Mouse (Mus musculus) liver, adult (tissue): Measurements from ENCODE around the gene Ppp6r3.

Source experiments
- GATA4 ChIP-seq: IDR thresholded peaks from 2 replicates; pipeline ENCODE4 v1.6.1; 2014; ENCODE audit warnings: mild to moderate bottlenecking, low read length; ENCODE audit not compliant: insufficient replicate concordance

Gene Ppp6r3

GRCm38 (mm10) chr19:3459986-3460385, 115.6 kb downstream of the Ppp6r3 start:
- no peak for TF ChIP-seq GATA4

DNA sequence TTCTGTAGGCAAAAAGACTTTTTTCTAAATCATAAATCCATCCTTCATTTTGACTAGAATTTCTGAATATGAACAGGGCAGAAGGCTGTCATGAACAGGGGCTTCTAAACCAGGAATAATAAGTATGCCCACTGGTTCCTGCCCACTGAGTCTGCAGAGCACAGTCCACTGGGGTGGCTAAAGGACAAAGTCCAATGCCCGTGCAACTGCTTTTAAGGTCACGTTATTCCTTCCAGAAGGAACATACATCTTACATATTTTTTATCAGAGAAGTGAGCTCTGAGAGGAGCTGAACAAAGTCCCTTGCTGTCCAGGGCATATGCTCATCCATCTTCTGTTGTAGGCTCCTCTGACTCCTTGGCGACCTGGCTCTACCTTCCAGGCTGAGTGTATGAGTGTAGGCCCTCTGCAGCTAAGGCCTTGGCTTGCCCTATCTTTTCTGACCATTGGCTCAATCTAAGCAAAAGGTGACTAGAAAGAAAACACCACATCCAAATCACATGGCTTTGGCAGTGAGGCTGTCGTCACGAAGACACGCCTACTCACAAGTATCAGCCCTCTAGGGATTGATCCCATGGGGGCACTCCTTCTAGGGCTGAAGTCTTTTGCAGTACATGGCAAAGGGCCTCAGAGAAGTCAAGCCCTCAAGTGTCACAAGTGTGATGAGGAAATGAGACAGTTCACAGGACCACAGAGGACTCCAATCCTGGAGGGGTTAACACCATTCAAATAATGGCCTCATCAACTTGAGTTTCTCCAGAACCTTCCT, 117.0 kb downstream of the Ppp6r3 start:
- no peak for TF ChIP-seq GATA4

GRCm38 (mm10) chr19:3457700-3458099, 117.8 kb downstream of the Ppp6r3 start:
- no peak for TF ChIP-seq GATA4

GRCm38 (mm10) chr19:3451649-3452048, 123.9 kb downstream of the Ppp6r3 start:
- TF ChIP-seq GATA4, result no peak

DNA sequence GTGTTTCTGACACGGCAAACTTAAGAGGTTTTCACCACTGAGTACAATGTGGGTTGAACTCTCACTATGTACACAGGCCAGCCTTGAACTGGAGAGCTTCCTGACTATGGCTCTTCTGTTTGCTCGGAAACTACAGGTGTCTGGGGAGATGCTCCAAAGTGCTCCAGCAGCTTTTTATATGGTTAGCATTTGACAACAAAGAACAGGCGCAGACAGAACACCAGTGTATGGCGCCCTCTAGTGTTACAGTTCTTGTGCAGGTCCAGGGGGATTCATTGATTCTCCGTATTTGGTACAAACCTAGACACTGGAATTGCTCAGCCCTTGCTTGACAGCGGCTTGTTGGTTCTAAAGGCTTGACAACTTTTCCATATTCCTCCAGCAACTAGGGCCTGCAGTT, 124.4 kb downstream of the Ppp6r3 start:
- no peak for TF ChIP-seq GATA4

- TF ChIP-seq GATA4, result no peak
Observed at GRCm38 (mm10) chr19:3450714-3451113, 124.8 kb downstream of the Ppp6r3 start.

- TF ChIP-seq GATA4, result no peak
Observed at GRCm38 (mm10) chr19:3449248-3449647, 126.3 kb downstream of the Ppp6r3 start.

- no peak for TF ChIP-seq GATA4
Observed at GRCm38 (mm10) chr19:3447348-3447747, 128.2 kb downstream of the Ppp6r3 start.

- TF ChIP-seq GATA4, result no peak
Observed at GRCm38 (mm10) chr19:3441092-3441491, 134.5 kb downstream of the Ppp6r3 start.

DNA sequence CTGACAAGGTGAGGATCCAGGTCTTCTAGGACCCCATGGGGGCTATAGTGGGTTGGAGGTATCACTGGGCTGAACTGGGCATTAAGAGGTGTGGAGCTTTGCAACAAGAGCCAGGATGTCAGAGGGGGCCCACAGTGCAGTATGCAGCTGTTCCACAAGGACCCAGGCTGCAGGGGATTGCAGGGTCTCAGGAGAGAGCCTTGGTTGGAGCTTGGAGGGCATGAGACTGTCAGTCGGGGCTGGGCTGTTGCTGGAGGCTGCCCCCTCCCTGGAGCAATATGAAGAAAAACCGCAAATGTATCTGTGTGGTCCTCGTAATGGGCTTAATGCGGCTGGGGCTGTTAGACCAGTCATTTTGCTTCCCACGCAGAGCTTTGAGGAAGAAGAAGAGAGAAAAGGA, 134.9 kb downstream of the Ppp6r3 start:
- no peak for TF ChIP-seq GATA4

- no peak for TF ChIP-seq GATA4
Observed at GRCm38 (mm10) chr19:3437980-3438379, 137.6 kb downstream of the Ppp6r3 start.

DNA sequence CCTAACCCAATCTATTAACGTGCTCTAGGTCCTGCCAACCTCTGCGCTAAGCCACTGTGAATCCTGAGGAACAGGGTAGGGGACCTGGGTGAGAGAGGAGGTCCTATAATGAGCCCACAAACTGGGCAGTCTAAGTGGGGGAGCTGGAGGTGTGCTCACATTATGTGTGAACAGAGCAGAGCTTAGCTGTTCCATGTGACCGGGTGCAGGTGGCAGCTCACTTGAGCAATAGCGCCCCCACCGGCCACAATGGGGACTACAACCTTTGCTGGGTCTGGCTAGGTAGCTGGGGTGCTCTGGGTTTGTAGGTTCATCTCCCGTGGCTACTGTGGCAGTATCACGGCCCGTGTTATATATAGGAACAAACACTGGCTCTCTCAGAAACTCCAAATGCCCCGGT, 138.7 kb downstream of the Ppp6r3 start:
- TF ChIP-seq GATA4, result no peak

- no peak for TF ChIP-seq GATA4
Observed at GRCm38 (mm10) chr19:3435824-3436223, 139.7 kb downstream of the Ppp6r3 start.

GRCm38 (mm10) chr19:3434641-3435040, 140.9 kb downstream of the Ppp6r3 start:
- TF ChIP-seq GATA4, result no peak

- no peak for TF ChIP-seq GATA4
Observed at GRCm38 (mm10) chr19:3434124-3434523, 141.4 kb downstream of the Ppp6r3 start.

DNA sequence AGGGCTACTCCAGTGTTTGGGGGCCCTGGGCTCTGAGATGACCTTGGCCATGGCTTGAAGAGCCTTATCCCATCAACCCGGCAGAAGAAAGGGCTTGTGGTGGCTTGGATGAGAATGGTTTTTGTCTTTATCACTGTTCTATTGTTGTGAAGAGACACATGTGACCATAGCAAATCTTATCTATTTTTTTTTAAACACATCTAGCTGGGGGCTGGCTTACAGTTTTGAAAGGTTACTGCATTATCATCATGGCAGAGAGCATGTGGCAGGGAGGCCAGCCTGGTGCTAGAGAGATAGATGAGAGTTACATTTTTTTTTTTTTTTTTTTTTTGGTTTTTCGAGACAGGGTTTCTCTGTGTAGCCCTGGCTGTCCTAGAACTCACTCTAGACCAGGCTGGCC, 143.6 kb downstream of the Ppp6r3 start:
- no peak for TF ChIP-seq GATA4

- TF ChIP-seq GATA4, result no peak
Observed at GRCm38 (mm10) chr19:3431066-3431465, 144.5 kb downstream of the Ppp6r3 start.
